Mouse (Mus musculus) T-cell, adult 2 months (primary cell): ENCODE measurements at regions not wholly inside any gene's neighbourhood (a gene's known extent, or its start where the extent isn't known, plus 50 kb on each side); places are given as distances from the start of the nearest gene placed in this dataset.
"Not testable (repeated sequence)": the region's sequence is repeated elsewhere in the genome, so short reads cannot be mapped to it uniquely, and the experiment has no call there.

Experiments
- DNase-seq: peaks from one replicate; pipeline ENCODE4 v3.0.0; 2022; ENCODE audit warnings: low spot score

- DNase-seq = no peak
Measured at GRCm38 (mm10) chr5:101496924-101497697, 167.7 kb downstream of the Nkx6-1 start.

GRCm38 (mm10) chr5:101496161-101496560, 168.6 kb downstream of the Nkx6-1 start:
- DNase-seq = no peak

GRCm38 (mm10) chr5:101445792-101446191, 219.0 kb downstream of the Nkx6-1 start:
- no peak for DNase-seq

GRCm38 (mm10) chr5:101441782-101442181, 223.0 kb downstream of the Nkx6-1 start:
- no peak for DNase-seq

- DNase-seq = no peak
Measured at GRCm38 (mm10) chr5:101437666-101438299, 227.0 kb downstream of the Nkx6-1 start.

GRCm38 (mm10) chr5:101426067-101426771, 238.6 kb downstream of the Nkx6-1 start:
- DNase-seq = no peak

GRCm38 (mm10) chr5:101384316-101384715, 280.5 kb downstream of the Nkx6-1 start:
- DNase-seq = no peak

- DNase-seq = no peak
Measured at GRCm38 (mm10) chr5:101381361-101381760, 283.4 kb downstream of the Nkx6-1 start.

GRCm38 (mm10) chr5:101376657-101377056, 288.1 kb downstream of the Nkx6-1 start:
- no peak for DNase-seq

- DNase-seq = no peak
Measured at GRCm38 (mm10) chr5:101374129-101374528, 290.7 kb downstream of the Nkx6-1 start.

GRCm38 (mm10) chr5:101372204-101372603, 292.6 kb downstream of the Nkx6-1 start:
- DNase-seq = no peak

GRCm38 (mm10) chr5:101365364-101365763, 299.4 kb downstream of the Nkx6-1 start:
- no peak for DNase-seq

- no peak for DNase-seq
Measured at GRCm38 (mm10) chr5:101359986-101360385, 304.8 kb downstream of the Nkx6-1 start.

- no peak for DNase-seq
Measured at GRCm38 (mm10) chr5:101345406-101345805, 319.4 kb downstream of the Nkx6-1 start.

- not testable (repeated sequence) for DNase-seq
Measured at GRCm38 (mm10) chr5:101336361-101336760, 328.4 kb downstream of the Nkx6-1 start.

- DNase-seq = no peak
Measured at GRCm38 (mm10) chr5:101331825-101332224, 333.0 kb downstream of the Nkx6-1 start.

GRCm38 (mm10) chr5:101326122-101326521, 338.7 kb downstream of the Nkx6-1 start:
- DNase-seq = no peak

- no peak for DNase-seq
Measured at GRCm38 (mm10) chr5:101323041-101323950, 341.5 kb downstream of the Nkx6-1 start.

GRCm38 (mm10) chr5:101299986-101300385, 364.8 kb downstream of the Nkx6-1 start:
- DNase-seq = no peak

GRCm38 (mm10) chr5:101298411-101298810, 366.4 kb downstream of the Nkx6-1 start:
- DNase-seq = no peak

GRCm38 (mm10) chr5:101297511-101298102, 367.2 kb downstream of the Nkx6-1 start:
- DNase-seq = no peak
